Mouse (Mus musculus): ENCODE results near the gene Zfp668.

Gene Zfp668

DNA sequence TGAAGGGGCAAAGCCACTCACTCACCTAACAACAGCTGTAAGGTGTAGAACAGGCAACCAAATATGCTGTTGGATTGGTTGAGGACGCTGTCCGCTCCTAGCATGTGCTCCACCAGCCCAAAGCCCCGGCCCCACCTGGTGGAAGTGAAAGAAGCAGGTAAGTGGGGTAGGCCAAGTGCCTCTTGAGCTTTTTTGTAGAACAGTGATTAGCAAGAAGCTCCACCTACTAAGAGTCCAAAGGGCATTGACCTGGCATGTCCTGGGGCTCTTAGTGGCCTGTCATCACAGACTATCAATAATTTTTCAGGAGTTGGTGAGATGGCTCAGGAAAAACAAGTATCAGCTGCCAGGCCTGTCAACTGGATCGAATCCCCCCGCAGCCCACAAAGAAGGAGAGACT lies 17.9 kb upstream of the Zfp668 start:
- DNase-seq (ENCODE audit: low spot score), result peak; percentile 56

GRCm38 (mm10) chr7:127890798-127891197 lies 14.2 kb upstream of the Zfp668 start, which contains the start of gene Prss53:
TSS of gene Prss53 (minus strand) at chr7:127890970.
- peak; percentile 74 for DNase-seq (ENCODE audit: low spot score)

GRCm38 (mm10) chr7:127888821-127889220 lies 12.2 kb upstream of the Zfp668 start:
- DNase-seq (ENCODE audit: low spot score), result no peak

DNA sequence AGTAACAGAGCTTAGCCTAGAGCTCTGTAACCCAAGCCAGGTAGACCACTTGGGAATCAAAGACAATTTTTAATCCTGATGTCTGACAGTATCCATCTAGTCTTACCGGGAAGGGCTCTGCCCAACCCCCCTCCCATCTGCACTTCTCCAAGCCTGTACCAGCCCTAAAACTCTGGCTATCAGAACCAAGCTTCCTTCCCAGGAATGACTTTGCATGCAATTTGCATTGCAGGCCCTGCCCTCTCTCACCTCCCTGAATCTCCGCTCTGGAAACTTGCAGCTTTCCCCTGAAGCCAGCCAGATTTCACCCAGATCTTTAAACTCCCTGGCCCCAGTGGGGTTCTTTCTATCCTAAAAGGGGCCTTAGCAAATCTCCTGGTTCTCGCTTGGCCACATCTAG lies 11.2 kb upstream of the Zfp668 start:
- no peak for DNase-seq (ENCODE audit: low spot score)

GRCm38 (mm10) chr7:127887191-127887590 lies 10.6 kb upstream of the Zfp668 start:
- DNase-seq (ENCODE audit: low spot score), result no peak

GRCm38 (mm10) chr7:127886551-127886950 lies 9.9 kb upstream of the Zfp668 start:
- no peak for DNase-seq (ENCODE audit: low spot score)

DNA sequence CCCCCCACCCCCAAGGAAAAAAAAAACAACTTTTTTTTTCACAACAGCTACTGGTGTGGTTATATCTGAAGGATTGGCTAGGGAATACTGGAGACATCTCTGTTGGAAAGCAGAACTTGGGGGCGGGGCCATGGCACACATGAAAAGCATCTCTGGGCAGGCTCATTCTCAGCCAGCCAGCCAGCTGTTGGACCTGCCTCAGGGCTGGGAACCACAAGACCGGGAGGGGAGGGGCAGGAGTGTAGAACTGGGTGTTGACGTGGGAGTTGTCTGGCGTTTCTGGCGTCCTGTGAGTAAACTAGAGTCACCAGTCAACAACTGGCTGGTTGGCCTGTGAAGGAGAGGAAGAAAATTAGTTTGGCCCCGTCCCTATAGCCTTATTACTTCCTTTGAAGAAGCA lies 9.3 kb upstream of the Zfp668 start:
- no peak for DNase-seq (ENCODE audit: low spot score)

GRCm38 (mm10) chr7:127880431-127880830 lies 3.8 kb upstream of the Zfp668 start:
- no peak for DNase-seq (ENCODE audit: low spot score)

GRCm38 (mm10) chr7:127879301-127879700 lies 2.7 kb upstream of the Zfp668 start:
- DNase-seq (ENCODE audit: low spot score), result no peak

- peak; percentile 94 for DNase-seq (ENCODE audit: low spot score)
Measured at GRCm38 (mm10) chr7:127876041-127876466, 574 bp downstream of the Zfp668 start, which contains the start of gene Zfp646. TSS of gene Zfp646 (plus strand) at chr7:127876221.

GRCm38 (mm10) chr7:127875627-127876001 lies 1.0 kb downstream of the Zfp668 start:
- DNase-seq (ENCODE audit: low spot score), result peak; percentile 93

DNA sequence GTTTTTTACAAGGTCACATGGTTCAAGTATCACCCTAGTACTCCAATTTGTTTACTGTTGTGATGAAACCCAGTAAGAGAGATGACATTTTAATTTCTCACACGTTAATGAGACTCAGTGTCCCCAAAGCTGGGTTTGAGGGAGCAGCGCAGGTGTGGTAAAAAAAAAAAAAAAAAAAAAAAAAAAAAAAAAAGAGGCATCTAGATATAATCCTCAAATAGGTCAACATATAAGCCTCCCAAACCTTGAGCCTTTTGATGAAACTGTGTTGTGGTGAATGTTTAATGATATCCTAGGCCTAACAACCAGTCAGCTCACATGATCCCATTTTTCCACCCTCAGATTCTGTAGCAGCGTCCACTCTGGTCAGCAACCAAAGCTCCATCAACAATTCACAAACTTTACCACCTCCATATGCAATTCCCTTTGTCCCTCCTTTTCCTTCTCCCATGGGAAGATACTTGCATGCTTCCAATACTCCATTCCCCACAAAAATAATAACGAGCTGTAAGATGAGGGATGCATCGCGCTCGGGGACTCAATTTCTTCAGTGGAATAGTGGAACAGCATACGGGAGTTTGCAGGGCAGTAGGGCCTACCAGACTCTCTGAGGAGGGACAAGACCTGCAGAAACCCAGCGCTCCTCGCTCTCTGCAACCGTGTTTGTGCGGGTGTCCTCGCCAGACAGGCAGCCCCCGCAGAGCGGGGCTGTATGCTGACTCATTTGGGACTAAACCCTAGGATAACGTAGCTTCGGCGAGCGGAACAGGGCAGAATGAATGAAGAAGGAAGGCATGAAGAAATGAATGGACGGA lies 1.6 kb downstream of the Zfp668 start:
- DNase-seq (ENCODE audit: low spot score), result no peak

DNA sequence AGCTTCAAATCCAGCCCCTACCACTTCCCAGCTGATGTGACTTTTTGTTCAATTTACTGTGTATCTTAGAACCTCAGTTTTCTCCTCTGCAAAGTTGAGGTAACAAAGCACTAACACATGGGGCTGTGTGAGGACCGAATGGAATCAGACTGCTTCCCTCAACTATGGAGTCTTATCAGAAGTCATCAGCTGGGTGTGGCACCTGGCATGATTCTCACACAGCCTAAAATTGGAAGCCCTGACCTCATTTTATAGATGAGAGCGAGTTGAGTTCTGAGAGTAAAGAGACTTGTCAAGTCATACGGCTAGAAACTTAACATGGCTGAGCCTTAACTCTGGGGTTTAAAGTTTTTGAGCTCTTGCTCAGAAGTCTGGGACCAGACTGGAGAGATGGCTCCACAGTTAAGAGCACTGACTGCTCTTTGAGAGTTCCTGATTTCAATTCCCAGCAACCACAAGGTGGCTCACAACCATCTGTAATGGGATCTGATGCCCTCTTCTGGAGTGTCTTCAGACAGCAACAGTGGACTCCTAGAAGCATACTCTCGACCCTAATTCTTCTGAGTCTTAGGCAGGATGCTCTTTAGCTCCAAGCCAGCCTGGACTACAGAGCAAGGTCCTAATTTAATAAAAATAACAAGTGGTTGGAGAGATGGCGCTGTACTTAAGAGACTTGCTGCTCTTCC lies 6.3 kb downstream of the Zfp668 start:
- no peak for DNase-seq (ENCODE audit: low spot score)

- no peak for DNase-seq (ENCODE audit: low spot score)
Measured at GRCm38 (mm10) chr7:127869149-127869810, 7.3 kb downstream of the Zfp668 start.

- DNase-seq (ENCODE audit: low spot score), result no peak
Measured at GRCm38 (mm10) chr7:127867641-127868040, 9.0 kb downstream of the Zfp668 start.

DNA sequence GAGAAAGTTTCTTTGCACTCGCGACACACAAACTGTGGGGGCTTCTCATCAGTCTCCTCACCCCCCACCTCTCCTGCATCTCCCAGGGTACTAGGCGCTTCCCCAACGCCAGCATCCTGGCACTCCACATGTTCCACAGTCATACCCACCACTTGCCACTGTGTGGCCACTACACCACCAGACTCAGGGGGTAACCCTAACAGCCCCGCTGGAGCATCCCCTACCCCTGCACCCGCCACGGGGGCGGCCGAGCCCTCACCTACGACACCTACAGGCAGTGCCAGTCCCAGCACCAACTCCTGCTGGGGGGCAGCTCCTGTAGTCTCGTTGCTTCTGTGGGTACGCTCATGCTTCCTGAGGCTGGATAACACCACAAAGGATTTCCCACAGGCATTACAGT lies 10.2 kb downstream of the Zfp668 start:
- no peak for DNase-seq (ENCODE audit: low spot score)

DNA sequence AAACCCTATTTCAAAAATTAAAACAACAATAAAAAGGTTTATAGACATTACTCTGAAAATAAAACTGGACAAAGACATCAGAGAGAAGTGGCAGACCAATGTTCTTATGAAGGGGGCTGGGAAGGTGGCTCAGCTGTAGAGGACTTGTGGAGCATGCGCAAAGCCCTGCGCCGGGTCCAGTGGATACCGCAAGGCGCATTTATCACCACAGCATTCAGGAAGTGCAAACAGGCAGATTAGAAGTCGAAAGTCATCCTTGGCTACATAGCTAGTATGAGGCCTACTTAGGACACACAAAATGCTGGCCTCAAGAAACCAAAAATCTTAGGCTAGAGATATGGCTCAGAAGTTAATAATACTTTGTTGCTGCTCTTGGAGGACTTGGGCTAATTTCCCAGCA lies 18.4 kb downstream of the Zfp668 start:
- no peak for DNase-seq (ENCODE audit: low spot score)

GRCm38 (mm10) chr7:127850906-127851305 lies 25.7 kb downstream of the Zfp668 start:
- no peak for DNase-seq (ENCODE audit: low spot score)

DNA sequence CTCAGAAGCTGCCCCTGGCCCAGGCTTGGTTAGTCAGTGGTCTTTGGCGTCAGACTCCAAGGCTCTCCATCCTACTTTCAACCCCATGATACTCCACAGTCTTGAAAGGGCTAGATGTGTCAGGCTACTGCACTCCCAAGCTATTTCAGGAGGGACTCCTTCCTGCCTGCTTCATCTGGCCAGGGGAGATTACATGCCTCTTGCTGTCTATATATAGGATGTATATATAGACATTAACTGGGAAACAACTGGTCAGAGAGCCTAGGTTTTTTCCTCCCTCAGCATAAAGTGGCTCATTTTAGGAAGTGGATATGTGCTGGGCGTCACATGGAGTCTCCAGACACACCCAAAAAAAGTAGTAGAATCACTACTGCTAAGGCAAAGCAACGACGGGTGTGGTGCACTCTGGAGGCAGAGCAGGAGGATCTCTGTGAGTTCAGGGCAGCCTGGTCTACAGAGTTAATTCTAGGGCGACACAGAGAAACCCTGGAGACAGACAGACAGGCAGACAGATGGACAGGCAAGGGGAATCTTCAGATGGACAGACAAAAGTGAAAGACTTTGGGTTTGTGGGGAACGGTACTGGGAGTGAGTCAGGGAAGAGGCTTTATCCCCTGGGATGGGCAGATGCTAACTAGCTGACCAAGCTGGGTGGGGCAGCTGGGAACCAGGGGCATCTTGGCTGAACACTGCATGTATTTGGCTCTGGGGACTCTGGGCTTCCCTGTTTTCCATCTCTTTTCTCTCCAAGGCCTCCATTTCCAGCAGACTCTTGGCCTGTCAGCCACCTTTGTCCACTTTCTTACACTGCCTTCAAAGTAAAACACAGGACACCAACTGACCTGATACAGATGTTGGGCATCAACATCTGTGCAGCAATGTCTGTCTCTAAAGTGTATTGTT lies 26.4 kb downstream of the Zfp668 start:
- DNase-seq (ENCODE audit: low spot score), result no peak

DNA sequence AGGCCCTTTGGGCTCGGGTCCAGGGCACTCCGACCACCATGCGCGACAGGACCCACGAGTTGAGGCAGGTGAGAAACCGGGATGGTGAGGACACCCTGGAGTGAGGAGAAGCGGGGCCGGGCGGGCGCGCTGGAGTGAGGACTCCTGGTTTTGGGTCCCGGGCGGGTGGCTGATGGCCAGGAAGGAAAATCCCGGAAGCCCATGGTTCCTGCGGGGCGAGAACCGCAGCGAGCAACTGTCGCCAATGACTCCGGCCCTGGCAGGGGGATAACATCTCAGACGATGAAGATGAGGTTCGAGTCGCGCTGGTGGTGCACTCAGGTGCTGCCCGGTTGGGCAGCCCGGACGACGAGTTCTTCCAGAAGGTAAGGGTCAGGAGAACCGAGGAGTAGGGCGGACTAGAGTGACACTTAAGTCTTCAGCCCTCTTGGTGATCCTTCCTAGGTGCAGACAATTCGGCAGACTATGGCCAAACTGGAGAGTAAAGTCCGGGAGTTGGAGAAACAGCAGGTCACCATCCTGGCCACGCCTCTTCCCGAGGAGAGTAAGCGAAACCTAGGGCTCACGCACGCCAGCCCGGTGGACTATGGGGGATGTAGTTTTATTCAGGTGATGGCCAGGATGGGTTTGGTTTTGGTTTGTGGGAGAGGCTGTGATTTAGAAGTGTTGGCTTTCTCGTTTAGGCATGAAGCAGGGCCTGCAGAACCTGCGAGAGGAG lies 34.5 kb downstream of the Zfp668 start:
- DNase-seq (ENCODE audit: low spot score), result peak; percentile 81

All from yolk sac, embryonic 10.5 days (tissue).